Mouse (Mus musculus): ENCODE results near the gene Lrrc26.

DNA sequence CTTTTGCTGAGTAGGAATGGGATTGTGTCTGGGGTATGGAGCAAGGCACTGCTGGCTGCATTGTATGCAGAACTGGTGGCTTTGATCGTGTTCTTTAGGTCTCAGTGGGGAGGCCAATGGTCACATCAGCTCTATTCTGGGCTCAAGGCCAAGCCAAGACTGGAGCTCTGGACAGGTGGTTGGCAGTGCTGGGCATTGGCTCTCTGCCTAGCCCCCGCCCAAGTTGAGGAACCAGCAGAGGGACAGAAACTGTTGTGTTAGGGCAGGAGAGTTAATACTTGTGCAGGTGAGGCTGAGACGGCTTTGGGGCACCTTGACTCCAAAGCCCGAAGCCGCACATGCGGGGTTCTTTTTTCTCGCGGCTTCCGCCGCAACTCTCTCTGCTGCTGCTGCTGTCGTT lies at the start of gene Lrrc26:
- no peak for TF ChIP-seq GATA1 (IDR thresholded peaks at IDR 0.05; ENCODE audit: low read length)
- TF ChIP-seq TAL1 (IDR thresholded peaks at IDR 0.05; ENCODE audit: low read length): no peak
